Mouse (Mus musculus): ENCODE results near the gene Neu2. TPM values are rescaled to one million over a fixed set of nuclear protein-coding genes. Genes with fewer than 3 reads are reported as not detected.

The Neu2 gene
- polyA plus RNA-seq, 1 experiment from 2014 or later, result 0.56 TPM

- H3K27me3 ChIP-seq (replicated peaks; ENCODE audit: control insufficient read depth, insufficient read depth, low read length), result no peaks in the 10 kb centered on the region
- H3K9ac ChIP-seq (replicated peaks; ENCODE audit: low read depth, low read length), result no peak overlapping the region
- no peak overlapping the region for H3K4me3 ChIP-seq (replicated peaks; ENCODE audit: low read length)
- no peaks in the 10 kb centered on the region for H3K36me3 ChIP-seq (ENCODE audit: control insufficient read depth, insufficient read depth)
- 45% methylated on average over 6 of the region's 6 CpGs for WGBS
- no peaks in the 10 kb centered on the region for H3K9me3 ChIP-seq (ENCODE audit: control insufficient read depth, low read length)
- no peak for ATAC-seq
- H3K27ac ChIP-seq (ENCODE audit: low read length), result no peak overlapping the region
- H3K4me1 ChIP-seq (replicated peaks; ENCODE audit: control insufficient read depth, insufficient read depth, low read length), result no peaks in the 10 kb centered on the region
- no peak overlapping the region for H3K4me2 ChIP-seq (ENCODE audit: low read length)
Observed at GRCm38 (mm10) chr1:87568398-87568797, 58.7 kb downstream of the Neu2 start.

DNA sequence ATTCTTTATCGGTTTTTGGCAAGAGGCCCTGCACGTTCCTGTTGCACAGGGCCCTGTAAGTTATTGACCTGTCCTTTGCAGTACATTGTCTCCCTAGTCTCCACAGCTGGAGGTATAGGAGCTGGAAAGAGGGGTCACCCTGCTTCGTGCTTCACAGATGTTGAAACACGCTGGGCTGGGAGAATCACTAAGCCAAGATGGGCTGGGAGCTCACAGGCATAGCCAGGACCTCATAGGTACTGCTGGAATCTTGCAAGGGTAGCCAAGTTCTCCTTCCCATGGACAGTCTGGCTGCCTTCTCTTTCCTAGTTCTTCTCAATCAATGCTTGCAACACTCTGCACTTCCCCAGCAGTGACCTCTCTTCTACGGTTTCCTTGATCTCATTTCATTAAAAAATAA lies 63.6 kb downstream of the Neu2 start:
- WGBS, result 83% methylated on average over 5 of the region's 5 CpGs
- no peaks in the 10 kb centered on the region for H3K27me3 ChIP-seq (replicated peaks; ENCODE audit: control insufficient read depth, insufficient read depth, low read length)
- no peak for ATAC-seq

GRCm38 (mm10) chr1:87573800-87574215 lies 64.1 kb downstream of the Neu2 start, which contains the start of gene Ngef:
Ngef (minus strand) TSS chr1:87573870.
- peaks cover 13% of the 10 kb centered on the region for H3K4me1 ChIP-seq (replicated peaks; ENCODE audit: control insufficient read depth, insufficient read depth, low read length)
- H3K9me3 ChIP-seq (ENCODE audit: control insufficient read depth, low read length), result no peaks in the 10 kb centered on the region
- H3K4me2 ChIP-seq (ENCODE audit: low read length), result no peak within 1 kb of the TSS
- ATAC-seq, result peak; percentile 16; the same call in 1 of the 2 replicates
- no peaks in the 10 kb centered on the region for H3K36me3 ChIP-seq (ENCODE audit: control insufficient read depth, insufficient read depth)
- 82% methylated on average over 6 of the region's 6 CpGs for WGBS
- H3K27me3 ChIP-seq (replicated peaks; ENCODE audit: control insufficient read depth, insufficient read depth, low read length), result no peaks in the 10 kb centered on the region
- peak within 1 kb of the TSS; percentile 31 for H3K27ac ChIP-seq (ENCODE audit: low read length)
- no peak within 1 kb of the TSS for H3K9ac ChIP-seq (replicated peaks; ENCODE audit: low read depth, low read length)
- H3K4me3 ChIP-seq (replicated peaks; ENCODE audit: low read length), result no peak within 1 kb of the TSS

More for the DNA sequence above, 63.6 kb downstream of the Neu2 start:
- no peak overlapping the region for H3K4me3 ChIP-seq (replicated peaks; ENCODE audit: low read length)
- no peak overlapping the region for H3K9ac ChIP-seq (replicated peaks; ENCODE audit: low read depth, low read length)
- H3K36me3 ChIP-seq (ENCODE audit: control insufficient read depth, insufficient read depth), result no peaks in the 10 kb centered on the region
- no peaks in the 10 kb centered on the region for H3K9me3 ChIP-seq (ENCODE audit: control insufficient read depth, low read length)
- H3K27ac ChIP-seq (ENCODE audit: low read length), result no peak overlapping the region
- H3K4me2 ChIP-seq (ENCODE audit: low read length), result no peak overlapping the region
- H3K4me1 ChIP-seq (replicated peaks; ENCODE audit: control insufficient read depth, insufficient read depth, low read length), result peaks cover 13% of the 10 kb centered on the region

DNA sequence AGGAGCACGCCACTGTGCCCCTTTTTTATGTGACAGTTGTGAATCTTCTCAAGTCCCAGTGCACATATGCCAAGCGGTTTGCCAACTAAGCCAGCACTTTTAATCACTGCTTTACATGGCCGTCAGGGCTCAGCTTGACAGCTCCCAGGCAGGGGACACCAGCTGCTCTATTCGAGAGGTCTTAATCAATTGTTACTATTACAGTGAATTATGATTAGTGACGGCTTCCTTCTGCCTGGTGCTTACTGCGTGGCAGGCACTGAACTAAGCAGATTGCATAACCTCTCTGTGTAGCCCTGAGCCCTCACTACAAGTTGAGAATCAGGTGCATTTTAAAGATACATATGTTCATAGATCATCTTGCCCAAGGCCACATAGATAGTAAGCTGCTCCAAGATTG lies 64.7 kb downstream of the Neu2 start:
- Histone ChIP-seq H3K4me3 (replicated peaks; ENCODE audit: low read length) (no peak overlapping the region), H3K27ac (ENCODE audit: low read length) (peak overlapping the region; percentile 31)
- WGBS, result 16% methylated on average over 6 of the region's 6 CpGs

DNA sequence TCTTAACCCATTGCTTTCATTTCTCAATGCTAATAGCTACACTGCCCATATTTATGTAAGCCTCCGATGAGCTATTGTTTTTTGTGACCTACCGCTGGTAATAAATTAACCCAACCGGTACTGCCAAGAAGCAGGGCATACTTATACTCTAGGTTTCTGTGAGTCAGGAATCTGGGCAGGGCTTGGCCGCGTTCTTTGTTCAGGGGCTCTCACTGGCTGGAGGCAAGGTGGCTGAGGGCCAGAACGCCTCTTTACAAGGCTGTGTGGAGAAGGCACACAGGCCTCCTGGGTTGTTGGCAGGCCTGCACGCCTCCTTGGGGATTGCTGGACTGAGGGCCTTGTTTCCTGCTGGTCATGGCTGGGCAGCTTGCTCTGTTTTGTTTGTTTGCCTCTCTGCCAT lies 65.1 kb downstream of the Neu2 start:
- Histone ChIP-seq H3K9ac (replicated peaks; ENCODE audit: low read depth, low read length) (no peak overlapping the region), H3K4me2 (ENCODE audit: low read length) (no peak overlapping the region), H3K27ac (ENCODE audit: low read length) (peak overlapping the region; percentile 31), H3K9me3 (ENCODE audit: control insufficient read depth, low read length) (no peaks in the 10 kb centered on the region), H3K27me3 (replicated peaks; ENCODE audit: control insufficient read depth, insufficient read depth, low read length) (no peaks in the 10 kb centered on the region), H3K36me3 (ENCODE audit: control insufficient read depth, insufficient read depth) (no peaks in the 10 kb centered on the region), H3K4me3 (replicated peaks; ENCODE audit: low read length) (no peak overlapping the region), H3K4me1 (replicated peaks; ENCODE audit: control insufficient read depth, insufficient read depth, low read length) (peaks cover 13% of the 10 kb centered on the region)
- ATAC-seq, result peak; percentile 93
- WGBS, result 27% methylated on average over 7 of the region's 7 CpGs

More for the DNA sequence above, 64.7 kb downstream of the Neu2 start:
- ATAC-seq, result peak; percentile 90
- no peak overlapping the region for H3K4me2 ChIP-seq (ENCODE audit: low read length)
- no peak overlapping the region for H3K9ac ChIP-seq (replicated peaks; ENCODE audit: low read depth, low read length)
- H3K27me3 ChIP-seq (replicated peaks; ENCODE audit: control insufficient read depth, insufficient read depth, low read length), result no peaks in the 10 kb centered on the region
- H3K36me3 ChIP-seq (ENCODE audit: control insufficient read depth, insufficient read depth), result no peaks in the 10 kb centered on the region
- H3K9me3 ChIP-seq (ENCODE audit: control insufficient read depth, low read length), result no peaks in the 10 kb centered on the region
- peaks cover 13% of the 10 kb centered on the region for H3K4me1 ChIP-seq (replicated peaks; ENCODE audit: control insufficient read depth, insufficient read depth, low read length)

DNA sequence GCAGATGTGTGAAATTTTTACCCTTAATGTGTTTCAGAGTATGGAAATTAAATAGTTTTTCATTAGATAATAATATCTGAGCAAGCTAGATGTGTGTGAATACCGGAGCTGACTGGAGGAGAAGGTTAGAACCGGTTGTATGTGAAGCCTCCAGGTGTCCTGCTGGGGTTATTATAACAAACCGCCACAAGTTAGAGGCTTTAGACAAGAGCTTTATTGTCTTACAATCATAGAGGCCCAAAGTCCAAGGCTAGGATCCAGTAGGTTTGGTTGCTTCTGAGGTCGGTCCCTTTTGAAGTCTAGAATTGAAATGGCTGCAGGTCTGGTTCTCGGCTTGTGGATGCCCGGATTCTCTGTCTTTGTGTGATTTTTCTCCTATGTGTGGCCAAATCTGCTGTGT lies 69.3 kb downstream of the Neu2 start:
- no peaks in the 10 kb centered on the region for H3K36me3 ChIP-seq (ENCODE audit: control insufficient read depth, insufficient read depth)
- H3K9me3 ChIP-seq (ENCODE audit: control insufficient read depth, low read length), result no peaks in the 10 kb centered on the region
- H3K4me3 ChIP-seq (replicated peaks; ENCODE audit: low read length), result no peak overlapping the region
- no peak overlapping the region for H3K4me2 ChIP-seq (ENCODE audit: low read length)
- H3K27ac ChIP-seq (ENCODE audit: low read length), result no peak overlapping the region
- H3K9ac ChIP-seq (replicated peaks; ENCODE audit: low read depth, low read length), result no peak overlapping the region
- no peak for ATAC-seq
- peaks cover 13% of the 10 kb centered on the region for H3K4me1 ChIP-seq (replicated peaks; ENCODE audit: control insufficient read depth, insufficient read depth, low read length)
- 83% methylated on average over 6 of the region's 6 CpGs for WGBS
- H3K27me3 ChIP-seq (replicated peaks; ENCODE audit: control insufficient read depth, insufficient read depth, low read length), result no peaks in the 10 kb centered on the region

- Histone ChIP-seq H3K4me3 (replicated peaks; ENCODE audit: low read length) (no peak overlapping the region), H3K9me3 (ENCODE audit: control insufficient read depth, low read length) (no peaks in the 10 kb centered on the region), H3K4me1 (replicated peaks; ENCODE audit: control insufficient read depth, insufficient read depth, low read length) (no peaks in the 10 kb centered on the region), H3K4me2 (ENCODE audit: low read length) (no peak overlapping the region), H3K9ac (replicated peaks; ENCODE audit: low read depth, low read length) (no peak overlapping the region), H3K27me3 (replicated peaks; ENCODE audit: control insufficient read depth, insufficient read depth, low read length) (no peaks in the 10 kb centered on the region), H3K27ac (ENCODE audit: low read length) (no peak overlapping the region), H3K36me3 (ENCODE audit: control insufficient read depth, insufficient read depth) (no peaks in the 10 kb centered on the region)
- ATAC-seq, result no peak
- WGBS, result 10% methylated on average over 3 of the region's 3 CpGs
Observed at GRCm38 (mm10) chr1:87580824-87581223, 71.1 kb downstream of the Neu2 start.

DNA sequence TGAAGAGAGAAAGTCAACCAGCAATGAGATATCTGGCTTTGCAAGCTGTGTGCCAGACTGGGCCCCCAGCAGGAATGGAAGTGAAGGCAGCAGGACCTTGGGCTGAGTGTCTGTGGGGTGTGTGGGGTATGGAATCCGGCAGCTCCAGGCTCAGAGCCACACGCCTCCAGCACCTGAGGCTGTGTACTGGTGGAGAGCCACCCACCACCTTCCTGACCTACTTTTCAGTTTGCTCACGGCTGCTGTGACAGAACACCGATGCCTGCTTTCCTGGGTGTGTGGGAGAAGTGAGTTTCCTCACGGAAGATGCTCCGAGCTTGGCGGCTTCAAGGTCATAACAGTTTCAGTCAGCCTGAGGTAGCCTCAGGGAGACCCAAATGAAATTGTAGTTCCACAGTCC lies 79.5 kb downstream of the Neu2 start:
- no peak for ATAC-seq
- Histone ChIP-seq H3K27me3 (replicated peaks; ENCODE audit: control insufficient read depth, insufficient read depth, low read length) (no peaks in the 10 kb centered on the region), H3K4me1 (replicated peaks; ENCODE audit: control insufficient read depth, insufficient read depth, low read length) (no peaks in the 10 kb centered on the region), H3K4me3 (replicated peaks; ENCODE audit: low read length) (no peak overlapping the region), H3K4me2 (ENCODE audit: low read length) (no peak overlapping the region), H3K36me3 (ENCODE audit: control insufficient read depth, insufficient read depth) (no peaks in the 10 kb centered on the region), H3K27ac (ENCODE audit: low read length) (no peak overlapping the region), H3K9ac (replicated peaks; ENCODE audit: low read depth, low read length) (no peak overlapping the region), H3K9me3 (ENCODE audit: control insufficient read depth, low read length) (no peaks in the 10 kb centered on the region)
- WGBS, result 94% methylated on average over 7 of the region's 7 CpGs

DNA sequence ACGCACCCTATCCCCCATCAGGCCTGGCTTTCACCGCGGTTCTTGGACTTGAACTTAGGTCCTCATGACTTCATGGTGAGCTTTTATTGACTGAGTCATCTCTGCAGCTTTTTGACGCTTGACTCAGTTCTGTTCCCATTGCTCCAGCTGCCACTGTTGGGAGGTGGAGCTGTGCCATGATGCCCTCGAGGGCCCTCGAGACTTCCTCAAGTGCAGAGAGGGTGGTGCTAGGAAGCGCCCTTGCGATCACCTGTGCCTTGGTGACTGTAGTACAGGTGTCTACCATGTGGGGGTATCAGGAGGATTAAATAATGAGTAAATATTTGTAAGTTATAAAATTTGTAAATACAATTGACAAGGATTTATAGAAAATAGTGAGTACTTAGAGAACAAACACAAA lies 80.3 kb downstream of the Neu2 start:
- WGBS, result 91% methylated on average over 8 of the region's 8 CpGs
- Histone ChIP-seq H3K4me2 (ENCODE audit: low read length) (no peak overlapping the region), H3K36me3 (ENCODE audit: control insufficient read depth, insufficient read depth) (no peaks in the 10 kb centered on the region), H3K4me3 (replicated peaks; ENCODE audit: low read length) (no peak overlapping the region), H3K27me3 (replicated peaks; ENCODE audit: control insufficient read depth, insufficient read depth, low read length) (no peaks in the 10 kb centered on the region), H3K9me3 (ENCODE audit: control insufficient read depth, low read length) (no peaks in the 10 kb centered on the region), H3K9ac (replicated peaks; ENCODE audit: low read depth, low read length) (no peak overlapping the region), H3K4me1 (replicated peaks; ENCODE audit: control insufficient read depth, insufficient read depth, low read length) (no peaks in the 10 kb centered on the region), H3K27ac (ENCODE audit: low read length) (no peak overlapping the region)
- ATAC-seq, result no peak

DNA sequence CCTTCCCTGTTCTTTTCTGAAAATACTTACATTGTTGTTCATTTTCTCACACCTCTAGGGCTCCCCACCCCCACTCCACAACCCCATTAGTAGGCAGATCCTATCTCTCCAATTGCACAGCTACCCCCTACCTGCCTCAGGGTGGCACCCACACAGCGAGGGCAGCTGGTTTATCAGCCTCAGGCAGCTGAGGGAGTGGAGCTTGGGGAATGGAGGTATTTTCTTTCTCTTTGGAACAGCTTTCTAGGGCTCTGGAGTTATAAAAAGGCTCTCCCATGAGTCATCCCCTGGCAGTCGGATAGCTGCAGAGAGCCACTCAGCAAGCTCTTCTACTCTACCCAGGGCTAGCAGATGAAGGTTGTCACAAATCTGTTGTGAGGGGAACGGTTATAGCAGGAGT lies 84.6 kb downstream of the Neu2 start:
- no peaks in the 10 kb centered on the region for H3K9me3 ChIP-seq (ENCODE audit: control insufficient read depth, low read length)
- H3K4me3 ChIP-seq (replicated peaks; ENCODE audit: low read length), result no peak overlapping the region
- WGBS, result 78% methylated on average over 3 of the region's 3 CpGs
- H3K9ac ChIP-seq (replicated peaks; ENCODE audit: low read depth, low read length), result no peak overlapping the region
- no peak for ATAC-seq
- no peaks in the 10 kb centered on the region for H3K4me1 ChIP-seq (replicated peaks; ENCODE audit: control insufficient read depth, insufficient read depth, low read length)
- no peak overlapping the region for H3K27ac ChIP-seq (ENCODE audit: low read length)
- H3K27me3 ChIP-seq (replicated peaks; ENCODE audit: control insufficient read depth, insufficient read depth, low read length), result no peaks in the 10 kb centered on the region
- no peaks in the 10 kb centered on the region for H3K36me3 ChIP-seq (ENCODE audit: control insufficient read depth, insufficient read depth)
- no peak overlapping the region for H3K4me2 ChIP-seq (ENCODE audit: low read length)
